Mouse (Mus musculus): ENCODE measurements at regions not wholly inside any gene's neighbourhood (a gene's known extent, or its start where the extent isn't known, plus 50 kb on each side); places are given as distances from the start of the nearest gene placed in this dataset.

DNA sequence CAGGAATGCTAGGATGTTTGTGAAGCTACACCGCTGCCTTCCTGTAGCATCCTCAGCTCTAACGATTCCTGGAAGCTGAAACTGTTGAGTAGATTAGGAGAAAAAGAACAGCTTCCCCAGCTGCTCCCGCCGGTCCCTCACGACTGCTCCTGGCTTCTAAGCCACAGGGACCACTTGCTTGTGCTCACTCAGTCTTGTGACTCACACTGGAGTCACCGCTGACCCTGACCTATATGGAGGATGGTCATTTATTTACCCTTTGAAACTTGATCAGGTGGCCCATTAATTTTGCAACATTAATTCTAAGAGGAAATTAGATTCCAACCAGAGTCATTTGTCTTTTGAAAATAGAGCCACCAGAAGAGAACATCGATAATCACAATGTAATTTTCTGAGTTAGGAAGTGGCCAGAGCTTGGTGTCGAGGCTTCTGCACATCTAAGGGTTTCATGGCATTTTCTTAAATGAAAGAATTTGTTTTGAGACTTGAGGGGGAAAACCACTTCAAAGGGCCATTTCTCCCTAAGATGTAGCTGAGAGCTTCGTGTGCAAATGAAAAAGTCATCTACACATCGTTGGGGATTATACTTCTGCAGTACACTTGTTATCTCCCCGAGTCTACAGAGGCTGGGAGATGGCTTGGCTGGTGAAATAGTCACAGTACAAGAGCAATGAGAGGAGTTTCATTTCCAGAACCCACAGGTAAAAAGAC, 153.8 kb upstream of the Runx1 start:
- no peak for TF ChIP-seq CTCF (IDR thresholded peaks at IDR 0.05; ENCODE audit: control insufficient read depth, insufficient read depth, insufficient replicate concordance, low read depth, low read length)
- no peak for TF ChIP-seq POLR2A (IDR thresholded peaks at IDR 0.05; ENCODE audit: control insufficient read depth, low read depth, low read length)
